Mouse (Mus musculus): ENCODE results near the gene Ajuba.

Gene Ajuba

GRCm38 (mm10) chr14:54553454-54553974, 23.8 kb downstream of the Ajuba start:
- in situ Hi-C loops (cut with MboI, MseI): no loop called here

- in situ Hi-C loops (cut with MboI, MseI): no loop called here
Measured at GRCm38 (mm10) chr14:54544703-54545102, 32.7 kb downstream of the Ajuba start.

DNA sequence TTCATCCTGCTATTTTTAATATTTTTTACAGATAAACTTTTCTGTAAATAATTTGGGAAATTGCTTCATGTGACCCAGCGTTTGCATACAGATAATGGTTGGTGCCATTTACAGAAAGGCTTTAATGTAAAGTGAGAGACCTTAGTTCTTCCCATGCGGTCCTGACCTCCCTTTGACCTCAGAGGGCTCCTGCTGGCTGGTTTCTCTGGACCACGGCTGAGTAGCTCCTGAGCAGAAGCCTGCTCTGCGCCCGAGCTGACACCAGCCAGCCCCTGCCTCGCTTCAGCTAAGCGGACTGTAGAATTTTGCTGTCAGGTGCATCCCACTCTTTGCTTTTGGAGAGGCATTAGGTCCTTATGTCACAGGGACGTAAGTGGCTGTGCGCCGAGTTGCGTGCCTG, 36.6 kb downstream of the Ajuba start:
- in situ Hi-C loops (cut with MboI, MseI): no loop called here

GRCm38 (mm10) chr14:54538580-54538979, 38.8 kb downstream of the Ajuba start:
- in situ Hi-C loops (cut with MboI, MseI): no loop called here

DNA sequence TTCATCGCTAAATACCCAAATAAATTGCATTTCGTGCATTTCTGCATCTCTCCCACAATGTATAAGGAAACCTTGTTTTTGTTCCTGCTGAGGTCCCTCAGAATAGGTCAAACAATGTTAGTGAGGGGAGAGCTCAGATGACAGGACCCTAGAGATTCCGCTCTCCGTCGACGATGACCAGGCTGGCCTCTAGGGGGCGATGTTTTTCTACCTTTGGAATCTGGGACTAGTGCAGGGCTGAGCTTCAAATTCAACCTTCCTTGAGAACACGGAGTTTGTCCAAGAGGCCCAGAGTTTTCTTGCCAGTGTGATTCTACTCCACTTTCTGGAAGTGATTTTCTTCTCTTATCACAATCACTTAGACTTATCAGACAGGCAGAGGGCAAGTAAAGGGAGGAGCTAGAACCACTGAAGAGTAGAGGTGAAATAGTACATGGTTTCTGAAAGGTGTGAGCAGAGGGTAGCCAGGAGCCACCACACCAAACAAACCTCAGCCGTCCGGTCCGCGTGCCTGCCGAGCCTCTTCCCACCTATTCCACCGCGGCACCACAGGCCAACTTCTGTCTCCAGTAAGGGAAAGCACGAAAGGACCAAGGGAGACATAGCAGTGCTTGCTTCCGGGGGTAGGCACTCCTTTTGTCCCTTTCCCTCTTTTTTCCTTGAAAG, 48.8 kb downstream of the Ajuba start:
- in situ Hi-C loops (cut with MboI, MseI): no loop called here

DNA sequence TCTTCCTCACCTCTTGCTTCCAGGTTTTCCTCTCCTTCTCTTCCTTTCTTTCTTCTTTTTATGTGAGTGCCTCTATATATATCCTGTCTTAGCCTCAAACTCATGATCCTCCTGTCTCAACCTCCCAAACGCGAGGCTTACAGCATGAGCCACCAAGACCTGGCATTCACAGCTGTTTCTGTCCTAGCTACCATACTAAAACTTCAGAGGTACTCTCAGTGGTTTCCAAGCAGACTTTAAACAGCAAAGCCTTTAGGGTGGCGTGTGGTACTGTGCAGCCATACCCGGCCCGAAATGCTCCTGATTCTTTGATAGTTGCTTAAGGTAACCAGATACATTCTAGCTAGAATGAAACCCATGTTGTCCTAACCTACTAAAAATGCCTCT, 49.4 kb downstream of the Ajuba start:
- in situ Hi-C loops (cut with MboI, MseI): no loop called here

DNA sequence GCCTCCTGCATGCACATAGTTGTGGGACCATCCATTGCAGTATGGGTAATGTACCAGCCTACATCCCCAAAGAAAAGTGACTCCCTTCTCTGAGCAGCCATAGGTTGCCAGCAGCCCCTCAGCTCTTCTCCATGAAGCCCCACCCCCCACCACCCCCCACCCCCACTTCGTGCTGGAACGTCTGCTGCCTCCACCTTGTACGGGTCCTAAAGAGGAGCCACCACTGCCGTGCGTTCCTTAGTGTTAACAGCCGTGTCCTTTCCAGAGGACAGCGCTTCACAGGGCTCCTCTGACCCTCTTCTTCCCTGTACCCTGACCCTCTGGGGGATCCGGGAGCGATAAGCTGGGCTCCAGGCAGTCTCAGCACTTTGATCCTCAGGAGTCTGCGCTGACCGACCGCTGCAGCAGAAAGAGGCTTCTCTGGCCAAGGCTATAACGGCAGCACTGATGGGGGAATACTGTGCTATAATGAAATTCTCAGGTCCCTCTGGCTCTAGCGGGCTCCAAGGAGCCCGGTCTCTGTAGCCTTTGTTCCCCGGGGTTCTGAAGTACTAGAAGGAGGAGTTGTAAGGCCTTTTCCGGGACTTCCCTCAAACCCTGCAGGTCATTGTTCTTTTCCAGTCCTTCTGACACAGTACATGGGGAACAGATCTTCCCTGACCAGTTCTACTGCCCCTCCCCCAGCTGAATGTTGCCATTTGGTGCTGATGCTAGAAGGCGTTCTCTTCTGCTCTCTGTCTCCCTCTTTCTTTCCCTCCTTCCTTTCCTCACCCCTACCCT, 49.9 kb downstream of the Ajuba start:
- in situ Hi-C loops (cut with MboI, MseI): no loop called here

GRCm38 (mm10) chr14:54523600-54523999, 53.8 kb downstream of the Ajuba start:
- in situ Hi-C loops (cut with MboI, MseI): no loop called here
